Mouse (Mus musculus) heart, adult 2 months (tissue): ENCODE measurements at regions not wholly inside any gene's neighbourhood (a gene's known extent, or its start where the extent isn't known, plus 50 kb on each side); places are given as distances from the start of the nearest gene placed in this dataset.
A peak's percentile ranks its signal among the peaks of the same experiment; 100 is the strongest.

ENCODE experiments used
- DNase-seq, 2 experiments: peaks; one replicate each; pipeline ENCODE4 v3.0.0; 2021
- H3K27ac ChIP-seq: fragments of 200-600 bp; 2 replicates; pipeline ENCODE4 v1.8.1; 2022
- H3K27me3 ChIP-seq: fragments of 200-500 bp; 2 replicates; pipeline ENCODE4 v1.6.1; 2012; ENCODE audit warnings: mild to moderate bottlenecking, low read length, inconsistent platforms, mixed read lengths; ENCODE audit not compliant: control insufficient read depth, insufficient read depth
- H3K36me3 ChIP-seq: fragments of 200-500 bp; 2 replicates; pipeline ENCODE4 v1.6.1; 2012; ENCODE audit warnings: low read length, inconsistent platforms; ENCODE audit not compliant: control insufficient read depth, insufficient read depth
- H3K4me1 ChIP-seq: fragments of 200-500 bp; 2 replicates; pipeline ENCODE4 v1.6.1; 2011; ENCODE audit warnings: low read length; ENCODE audit not compliant: control insufficient read depth, insufficient read depth
- H3K4me3 ChIP-seq: fragments of 200-600 bp; 2 replicates; pipeline ENCODE4 v1.8.1; 2022
- H3K79me2 ChIP-seq: fragments of 200-500 bp; replicated peaks from 2 replicates; pipeline ENCODE4 v1.6.1; 2012; ENCODE audit warnings: mild to moderate bottlenecking, inconsistent platforms, low read length, moderate library complexity, mixed read lengths; ENCODE audit not compliant: control insufficient read depth, insufficient read depth
- H3K9ac ChIP-seq: fragments of 200-500 bp; 2 replicates; pipeline ENCODE4 v1.6.1; 2012; ENCODE audit warnings: low read depth, mild to moderate bottlenecking, control low read depth, inconsistent platforms, low read length, mixed read lengths
- CTCF ChIP-seq: fragments of 200-600 bp; IDR thresholded peaks from 2 replicates; pipeline ENCODE4 v1.8.1; 2022; ENCODE audit warnings: antibody characterized with exemption, mild to moderate bottlenecking, moderate library complexity
- EP300 ChIP-seq: fragments of 200-500 bp; IDR thresholded peaks from 2 replicates; pipeline ENCODE4 v1.6.1; 2011; ENCODE audit warnings: low read depth, low read length, control low read depth; ENCODE audit not compliant: insufficient read depth
- POLR2A ChIP-seq: fragments of 200-500 bp; IDR thresholded peaks from 2 replicates; pipeline ENCODE4 v1.6.1; 2011; ENCODE audit warnings: mild to moderate bottlenecking, low read depth, low read length, control low read depth; ENCODE audit not compliant: insufficient read depth
- WGBS: fragments of 180-500 bp; shearing (Covaris S2); methylation state at CpG from one replicate; pipeline ENCODE4 v1.1.7; 2018; 5-methylcytosine and 5-hydroxymethylcytosine counted together
- intact Hi-C: fragments of 180-260 bp; cut with DNase I; formaldehyde crosslinking; loops from one replicate; pipeline ENCODE4 v1.15.1; 2025

- DNase-seq = no peak
- H3K4me1 ChIP-seq = no peaks in the 10 kb centered on the region
- no peak overlapping the region for H3K27ac ChIP-seq
- TF ChIP-seq CTCF (no peak), EP300 (no peak), POLR2A (no peak)
- WGBS = 11% methylated on average over 1 of the region's 1 CpGs
- no peak overlapping the region for H3K9ac ChIP-seq
- intact Hi-C loops = no loop called here
- H3K36me3 ChIP-seq = no peaks in the 10 kb centered on the region
- H3K4me3 ChIP-seq = no peak overlapping the region
- no peaks in the 10 kb centered on the region for H3K79me2 ChIP-seq
- H3K27me3 ChIP-seq = no peaks in the 10 kb centered on the region
These were observed 356.5 kb downstream of the Rps15a start for GRCm38 (mm10) chr7:117759506-117759905.

GRCm38 (mm10) chr7:117757033-117757432 is 359.0 kb downstream of the Rps15a start:
- Histone ChIP-seq H3K27me3 (no peaks in the 10 kb centered on the region), H3K36me3 (no peaks in the 10 kb centered on the region), H3K4me1 (peaks cover 1% of the 10 kb centered on the region; the same call in 1 of the 2 replicates), H3K27ac (no peak overlapping the region), H3K79me2 (no peaks in the 10 kb centered on the region), H3K4me3 (no peak overlapping the region), H3K9ac (no peak overlapping the region)
- WGBS = 31% methylated on average over 4 of the region's 4 CpGs
- intact Hi-C loops = no loop called here
- no peak for TF ChIP-seq POLR2A
- TF ChIP-seq EP300 = no peak
- TF ChIP-seq CTCF = no peak
- no peak for DNase-seq

- DNase-seq = no peak
- Histone ChIP-seq H3K27ac (no peak overlapping the region), H3K27me3 (no peaks in the 10 kb centered on the region), H3K9ac (no peak overlapping the region), H3K4me3 (no peak overlapping the region), H3K36me3 (no peaks in the 10 kb centered on the region), H3K79me2 (no peaks in the 10 kb centered on the region), H3K4me1 (peaks cover 1% of the 10 kb centered on the region; the same call in 1 of the 2 replicates)
- intact Hi-C loops = no loop called here
- WGBS = 62% methylated on average over 5 of the region's 5 CpGs
- TF ChIP-seq POLR2A (no peak), EP300 (no peak), CTCF (no peak)
These were observed 360.2 kb downstream of the Rps15a start for GRCm38 (mm10) chr7:117755830-117756229.

GRCm38 (mm10) chr7:117753296-117753695 is 362.7 kb downstream of the Rps15a start:
- H3K27me3 ChIP-seq = no peaks in the 10 kb centered on the region
- no peaks in the 10 kb centered on the region for H3K79me2 ChIP-seq
- intact Hi-C loops = no loop called here
- H3K9ac ChIP-seq = no peak overlapping the region
- TF ChIP-seq CTCF = no peak
- no peak for TF ChIP-seq POLR2A
- TF ChIP-seq EP300 = no peak
- peak in 1 of 2 experiments; percentile 7 for DNase-seq
- H3K27ac ChIP-seq = no peak overlapping the region
- 61% methylated on average over 5 of the region's 5 CpGs for WGBS
- H3K4me1 ChIP-seq = peaks cover 1% of the 10 kb centered on the region; the same call in 1 of the 2 replicates
- no peak overlapping the region for H3K4me3 ChIP-seq
- no peaks in the 10 kb centered on the region for H3K36me3 ChIP-seq

GRCm38 (mm10) chr7:117752302-117753185 is 363.4 kb downstream of the Rps15a start:
- Histone ChIP-seq H3K9ac (no peak overlapping the region), H3K79me2 (no peaks in the 10 kb centered on the region), H3K4me3 (no peak overlapping the region), H3K4me1 (peaks cover 1% of the 10 kb centered on the region; the same call in 1 of the 2 replicates), H3K36me3 (no peaks in the 10 kb centered on the region), H3K27ac (no peak overlapping the region), H3K27me3 (no peaks in the 10 kb centered on the region)
- intact Hi-C loops = no loop called here
- WGBS = 50% methylated on average over 12 of the region's 12 CpGs
- TF ChIP-seq CTCF (no peak), EP300 (no peak), POLR2A (no peak)
- no peak for DNase-seq

- Histone ChIP-seq H3K79me2 (no peaks in the 10 kb centered on the region), H3K4me1 (no peaks in the 10 kb centered on the region), H3K27ac (no peak overlapping the region), H3K4me3 (no peak overlapping the region), H3K27me3 (no peaks in the 10 kb centered on the region), H3K36me3 (no peaks in the 10 kb centered on the region), H3K9ac (no peak overlapping the region)
- intact Hi-C loops = no loop called here
- DNase-seq = no peak
- no peak for TF ChIP-seq EP300
- no peak for TF ChIP-seq POLR2A
- TF ChIP-seq CTCF = no peak
- 72% methylated on average over 4 of the region's 4 CpGs for WGBS
These were observed 367.2 kb downstream of the Xylt1 start for GRCm38 (mm10) chr7:117747991-117748390.
